Mouse (Mus musculus) MEL (cell line): ENCODE results near the gene Smg6.

Experiments used
- BHLHE40 ChIP-seq: IDR thresholded peaks from 2 replicates; pipeline ENCODE4 v1.6.1; 2012; ENCODE audit warnings: low read depth, mild to moderate bottlenecking, inconsistent platforms, low read length, improper control_type of control experiment, borderline replicate concordance
- CTCF ChIP-seq, 3 experiments: IDR thresholded peaks in 2 of 3; conservative IDR thresholded peaks in 1 of 3; 2 replicates each; pipeline ENCODE4 v1.5.1; 2011 to 2012; ENCODE audit warnings: low read length in 3 of 3, low read depth in 2 of 3, mild to moderate bottlenecking in 2 of 3, improper control_type of control experiment in 1 of 3, inconsistent platforms in 1 of 3, mixed read lengths in 1 of 3, moderate library complexity in 1 of 3; ENCODE audit not compliant: control insufficient read depth in 1 of 3, insufficient read depth in 1 of 3, poor library complexity in 1 of 3, severe bottlenecking in 1 of 3
- ELF1 ChIP-seq: IDR thresholded peaks from 2 replicates; pipeline ENCODE4 v1.6.1; 2014; ENCODE audit warnings: low read depth, mild to moderate bottlenecking, inconsistent platforms, low read length, improper control_type of control experiment, moderate library complexity
- EP300 ChIP-seq, 2 experiments: IDR thresholded peaks; 2 replicates each; pipeline ENCODE4 v1.6.1; 2011; ENCODE audit warnings: improper control_type of control experiment in 2 of 2, low read length in 2 of 2, low read depth in 1 of 2, mild to moderate bottlenecking in 1 of 2
- GATA1 ChIP-seq: IDR thresholded peaks from 2 replicates; pipeline ENCODE4 v1.6.1; 2011; ENCODE audit warnings: low read depth, low read length, improper control_type of control experiment
- KAT2A ChIP-seq: conservative IDR thresholded peaks from 2 replicates; pipeline ENCODE4 v1.6.1; 2012; ENCODE audit warnings: low read depth, low read length, improper control_type of control experiment, inconsistent platforms
- MAFK ChIP-seq: IDR thresholded peaks from 2 replicates; pipeline ENCODE4 v1.6.1; 2011; ENCODE audit warnings: low read depth, mild to moderate bottlenecking, low read length, improper control_type of control experiment, borderline replicate concordance
- NELFE ChIP-seq: IDR thresholded peaks from 2 replicates; pipeline ENCODE4 v1.6.1; 2011; ENCODE audit warnings: low read depth, low read length, improper control_type of control experiment
- POLR2A ChIP-seq, 2 experiments: IDR thresholded peaks; 2 replicates each; pipeline ENCODE4 v1.6.1; 2011 to 2012; ENCODE audit warnings: low read length in 2 of 2, mild to moderate bottlenecking in 2 of 2, control low read depth in 1 of 2, improper control_type of control experiment in 1 of 2, low read depth in 1 of 2, moderate library complexity in 1 of 2; ENCODE audit not compliant: control insufficient read depth in 1 of 2, insufficient read depth in 1 of 2, poor library complexity in 1 of 2
- TAL1 ChIP-seq: IDR thresholded peaks from 2 replicates; pipeline ENCODE4 v1.6.1; 2012; ENCODE audit warnings: mild to moderate bottlenecking, inconsistent platforms, low read length, moderate library complexity, mixed read lengths

- TF ChIP-seq POLR2A (IDR thresholded peaks at IDR 0.05; ENCODE audit: control insufficient read depth in 1 of 2, insufficient read depth in 1 of 2, low read depth in 1 of 2, low read length in 2 of 2, poor library complexity in 1 of 2) (no peak), CTCF (IDR thresholded peaks at IDR 0.05 in 2 of 3, conservative IDR thresholded peaks at IDR 0.05 in 1 of 3; ENCODE audit: control insufficient read depth in 1 of 3, insufficient read depth in 1 of 3, low read depth in 2 of 3, low read length in 3 of 3, poor library complexity in 1 of 3, severe bottlenecking in 1 of 3) (no peak), BHLHE40 (no peak), GATA1 (no peak), ELF1 (no peak), TAL1 (no peak), KAT2A (no peak), NELFE (no peak), MAFK (no peak), EP300 (IDR thresholded peaks at IDR 0.05; ENCODE audit: low read depth in 1 of 2, low read length in 2 of 2) (no peak)
Measured at GRCm38 (mm10) chr11:74996482-74996881, 70.9 kb downstream of the Smg6 start.
